Mouse (Mus musculus): Measurements from ENCODE around the gene Gm21962. TPM values are rescaled to one million over a fixed set of nuclear protein-coding genes. Genes with fewer than 3 reads are reported as not detected.

The Gm21962 gene
- polyA plus RNA-seq, 1 experiment, result not detected

DNA sequence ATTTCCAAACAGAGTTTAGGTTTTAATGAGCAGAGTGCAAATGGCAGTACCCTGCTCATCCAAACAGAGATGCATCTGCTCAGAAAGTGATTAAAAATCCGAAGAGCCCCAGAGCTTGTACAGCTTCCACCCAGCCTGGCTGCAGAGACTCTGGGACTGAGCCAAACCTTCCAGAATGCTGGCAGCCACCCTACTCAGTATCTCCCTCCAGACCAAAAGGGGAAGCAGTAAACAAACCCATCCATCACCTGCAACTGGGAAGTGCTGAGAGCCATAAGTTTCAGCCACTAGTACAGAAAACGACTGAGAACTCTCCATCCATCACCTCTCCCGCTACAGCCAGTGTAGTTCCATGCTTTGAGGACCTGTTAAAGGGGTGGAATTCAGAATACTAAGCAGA, 9.6 kb downstream of the Gm21962 start:
- Histone ChIP-seq H3K4me1 (ENCODE audit: control insufficient read depth, insufficient read depth, insufficient read length, low read length) (no peaks in the 10 kb centered on the region), H3K27ac (replicated peaks; ENCODE audit: low read depth, low read length) (no peak overlapping the region), H3K4me3 (ENCODE audit: insufficient read depth, low read depth, low read length) (no peak overlapping the region)

GRCm38 (mm10) chr3:137682911-137683806, 11.8 kb downstream of the Gm21962 start:
- no peak overlapping the region for H3K27ac ChIP-seq (replicated peaks; ENCODE audit: low read depth, low read length)
- no peak overlapping the region for H3K4me3 ChIP-seq (ENCODE audit: insufficient read depth, low read depth, low read length)
- no peaks in the 10 kb centered on the region for H3K4me1 ChIP-seq (ENCODE audit: control insufficient read depth, insufficient read depth, insufficient read length, low read length)

DNA sequence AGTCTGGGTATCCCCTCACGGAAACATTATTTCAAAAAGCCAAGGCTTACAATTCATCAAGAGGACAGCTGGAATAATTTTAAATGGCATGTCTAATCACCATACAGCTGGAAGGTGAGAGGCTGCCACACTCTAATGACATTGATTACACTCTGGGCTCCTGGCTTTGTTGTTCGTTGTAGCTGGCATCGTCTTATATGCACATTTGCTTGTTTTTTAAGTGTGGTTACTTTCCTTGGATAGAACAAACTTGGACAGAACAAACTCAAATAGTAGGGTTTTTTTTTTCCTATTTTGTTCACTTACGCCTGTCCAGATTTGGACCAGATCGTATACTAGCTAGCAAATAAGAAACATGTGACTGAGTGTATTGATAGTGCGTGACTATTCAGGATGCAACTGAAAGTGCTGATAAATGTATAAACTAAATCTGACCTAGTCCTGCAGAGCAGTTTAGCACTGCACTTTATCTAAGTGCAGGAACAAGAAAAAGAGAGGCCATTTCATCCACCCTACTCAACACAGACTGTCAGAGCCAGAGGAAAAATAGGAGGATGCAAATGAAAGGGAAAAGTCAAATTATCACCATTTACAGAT, 12.6 kb downstream of the Gm21962 start:
- Histone ChIP-seq H3K27ac (replicated peaks; ENCODE audit: low read depth, low read length) (no peak overlapping the region), H3K4me1 (ENCODE audit: control insufficient read depth, insufficient read depth, insufficient read length, low read length) (no peaks in the 10 kb centered on the region), H3K4me3 (ENCODE audit: insufficient read depth, low read depth, low read length) (no peak overlapping the region)

GRCm38 (mm10) chr3:137686932-137687331, 15.6 kb downstream of the Gm21962 start:
- H3K4me3 ChIP-seq (ENCODE audit: insufficient read depth, low read depth, low read length), result no peak overlapping the region

GRCm38 (mm10) chr3:137691503-137691902, 20.2 kb downstream of the Gm21962 start:
- H3K4me3 ChIP-seq (ENCODE audit: insufficient read depth, low read depth, low read length), result no peak overlapping the region
- no peak overlapping the region for H3K27ac ChIP-seq (replicated peaks; ENCODE audit: low read depth, low read length)
- no peaks in the 10 kb centered on the region for H3K4me1 ChIP-seq (ENCODE audit: control insufficient read depth, insufficient read depth, insufficient read length, low read length)

More at GRCm38 (mm10) chr3:137686932-137687331, 15.6 kb downstream of the Gm21962 start:
- Histone ChIP-seq H3K4me1 (ENCODE audit: control insufficient read depth, insufficient read depth, insufficient read length, low read length) (no peaks in the 10 kb centered on the region), H3K27ac (replicated peaks; ENCODE audit: low read depth, low read length) (no peak overlapping the region)

DNA sequence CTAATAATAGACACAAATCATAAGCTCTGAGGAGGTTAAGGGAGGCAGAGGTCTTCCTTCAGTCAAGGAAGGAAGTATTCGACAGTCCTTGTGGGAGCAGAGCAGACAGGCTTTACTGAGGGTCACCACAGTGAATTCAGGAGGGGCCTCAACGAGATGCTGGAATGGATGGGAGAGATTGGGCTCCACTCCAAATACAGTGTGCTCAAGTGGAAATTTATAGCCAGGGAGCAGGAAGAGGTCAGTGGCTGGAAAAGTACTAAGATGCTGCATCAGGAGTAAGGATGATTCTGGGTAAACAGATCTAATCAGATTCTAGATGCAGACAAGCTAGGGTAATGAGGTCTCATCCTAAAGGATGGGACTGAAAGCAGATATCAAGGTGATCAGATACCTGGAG, 44.6 kb downstream of the Gm21962 start:
- no peak overlapping the region for H3K4me3 ChIP-seq (ENCODE audit: insufficient read depth, low read depth, low read length)
- H3K4me1 ChIP-seq (ENCODE audit: control insufficient read depth, insufficient read depth, insufficient read length, low read length), result no peaks in the 10 kb centered on the region
- no peak overlapping the region for H3K27ac ChIP-seq (replicated peaks; ENCODE audit: low read depth, low read length)

GRCm38 (mm10) chr3:137716573-137717157, 45.3 kb downstream of the Gm21962 start:
- Histone ChIP-seq H3K4me3 (ENCODE audit: insufficient read depth, low read depth, low read length) (no peak overlapping the region), H3K4me1 (ENCODE audit: control insufficient read depth, insufficient read depth, insufficient read length, low read length) (no peaks in the 10 kb centered on the region), H3K27ac (replicated peaks; ENCODE audit: low read depth, low read length) (no peak overlapping the region)

Other genes with a start within 250 kb of the Gm21962 start
- 2.5 and 13.6 TPM in 2 replicates for gene Ddit4l, start 49.9 kb upstream of the Gm21962 start, polyA plus RNA-seq (2012; ENCODE audit: insufficient read depth, insufficient read length, missing spikeins)
- gene H2afz, start 193.0 kb downstream of the Gm21962 start, polyA plus RNA-seq (2012; ENCODE audit: insufficient read depth, insufficient read length, missing spikeins), result 131 and 134 TPM in 2 replicates
- gene Dnajb14, start 196.2 kb downstream of the Gm21962 start, polyA plus RNA-seq (2012; ENCODE audit: insufficient read depth, insufficient read length, missing spikeins), result 14.1 and 14.4 TPM in 2 replicates
- 52.1 and 57.9 TPM in 2 replicates for gene Lamtor3, start 247.0 kb downstream of the Gm21962 start, polyA plus RNA-seq (2012; ENCODE audit: insufficient read depth, insufficient read length, missing spikeins)